Mouse (Mus musculus) erythroid progenitor cell, adult 5-6 weeks (primary cell): ENCODE data around the gene Slc7a11. TPM values are rescaled to one million over a fixed set of nuclear protein-coding genes. Genes with fewer than 3 reads are reported as not detected.
"Not testable (repeated sequence)": the region's sequence is repeated elsewhere in the genome, so short reads cannot be mapped to it uniquely, and the experiment has no call there.

Experiments used
- ATAC-seq: replicated peaks from 2 replicates; pipeline ENCODE4 v1.8.0; 2016; ENCODE audit warnings: moderate number of reproducible peaks, mild to moderate bottlenecking, moderate TSS enrichment, inconsistent platforms; ENCODE audit not compliant: poor library complexity, low FRiP score, severe bottlenecking
- total RNA-seq, 2 experiments: library from RNA; stranded (forward) in 1 of 2; stranded (reverse) in 1 of 2; fragments of 150-400 nt in 1 of 2; fragments of 186-747, 209-891 nt in 1 of 2; gene quantifications; 2 replicates each; pipeline versions ENCODE4 v1.2.3 to v1.2.4; 2015 to 2017; ENCODE audit warnings: low replicate concordance in 2 of 2

Slc7a11 gene
- total RNA-seq (2015; ENCODE audit: low replicate concordance) (1.7 TPM in 1 of 2 replicates, not detected in the other), total RNA-seq (2017; ENCODE audit: low replicate concordance) (0.38 and 1.2 TPM in 2 replicates)

DNA sequence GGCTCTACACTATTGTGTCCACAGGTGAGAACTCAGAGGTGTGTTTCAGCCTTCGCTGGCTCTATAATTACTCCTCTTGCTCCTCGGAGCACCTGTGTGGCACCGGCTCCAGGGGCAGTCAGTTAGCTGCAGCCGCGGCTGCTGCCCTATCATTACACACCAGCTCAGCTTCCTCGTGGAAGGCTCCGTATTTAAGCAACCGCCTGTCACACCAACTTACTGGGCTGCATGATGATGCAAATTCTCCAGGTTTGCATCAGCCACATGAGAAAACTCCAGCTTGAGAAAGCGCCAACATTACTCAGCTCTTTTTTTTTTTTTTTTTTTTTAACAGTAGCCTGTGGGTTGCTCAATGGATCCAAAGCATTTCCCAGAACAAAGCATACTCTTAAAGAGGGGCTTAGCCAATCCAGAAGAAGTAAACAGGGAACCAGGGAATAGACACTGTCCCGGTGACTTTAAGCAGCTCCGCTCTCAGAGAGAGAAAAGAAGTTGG, at the start of gene Slc7a11:
Gene Slc7a11, minus strand, starts transcription at position 194 of the 496 bp plus-strand sequence.
- ATAC-seq: no peak

- no peak for ATAC-seq
These were observed 48.3 kb upstream of the Slc7a11 start for GRCm38 (mm10) chr3:50491678-50492077.

- ATAC-seq: no peak
These were observed 40.7 kb upstream of the Slc7a11 start for GRCm38 (mm10) chr3:50484076-50484475.

DNA sequence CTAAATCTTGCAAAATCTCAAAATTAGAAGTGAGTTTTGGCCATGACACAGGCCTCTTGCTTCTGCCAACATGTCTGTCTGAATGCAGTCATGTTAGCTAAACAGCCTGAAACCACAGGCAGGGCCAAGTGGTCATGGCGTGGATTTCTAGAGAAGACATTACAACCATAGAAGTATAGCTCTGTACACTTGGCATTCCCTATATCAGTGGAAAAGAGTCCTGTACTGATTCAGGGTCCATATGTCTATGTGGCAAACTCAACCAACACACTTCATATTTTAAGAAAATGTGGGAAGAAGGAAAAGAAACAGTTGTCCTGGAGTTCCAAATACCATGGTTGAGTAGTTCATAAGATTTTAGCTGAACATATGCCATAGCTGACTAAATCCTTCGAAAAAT, 18.8 kb upstream of the Slc7a11 start:
- no peak for ATAC-seq

- ATAC-seq: no peak
These were observed 13.7 kb upstream of the Slc7a11 start for GRCm38 (mm10) chr3:50457136-50457535.

DNA sequence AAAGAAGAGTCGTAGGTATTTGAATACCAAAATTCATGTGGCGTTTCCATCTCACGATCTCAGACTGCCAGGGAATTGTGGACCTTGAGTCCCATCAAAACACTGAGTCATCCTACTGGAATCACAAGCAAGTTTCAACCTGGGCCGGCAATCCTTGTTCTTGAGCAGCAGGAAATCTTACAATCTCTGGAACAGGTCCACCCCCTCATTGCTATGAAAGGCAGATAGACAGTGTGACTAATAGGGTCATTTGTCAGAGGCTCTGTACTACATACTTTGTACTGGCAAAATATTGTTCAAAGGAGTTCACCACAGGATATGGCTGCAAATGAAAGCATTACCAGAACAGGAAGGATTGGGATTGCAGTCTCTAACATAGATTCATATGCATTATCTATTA, 13.2 kb upstream of the Slc7a11 start:
- no peak for ATAC-seq

- no peak for ATAC-seq
These were observed 12.6 kb upstream of the Slc7a11 start for GRCm38 (mm10) chr3:50456023-50456422.

- no peak for ATAC-seq
These were observed 1.8 kb upstream of the Slc7a11 start for GRCm38 (mm10) chr3:50445050-50445775.

- no peak for ATAC-seq
These were observed 528 bp upstream of the Slc7a11 start for GRCm38 (mm10) chr3:50443942-50444341.

GRCm38 (mm10) chr3:50442341-50443292, 797 bp downstream of the Slc7a11 start:
- no peak for ATAC-seq

DNA sequence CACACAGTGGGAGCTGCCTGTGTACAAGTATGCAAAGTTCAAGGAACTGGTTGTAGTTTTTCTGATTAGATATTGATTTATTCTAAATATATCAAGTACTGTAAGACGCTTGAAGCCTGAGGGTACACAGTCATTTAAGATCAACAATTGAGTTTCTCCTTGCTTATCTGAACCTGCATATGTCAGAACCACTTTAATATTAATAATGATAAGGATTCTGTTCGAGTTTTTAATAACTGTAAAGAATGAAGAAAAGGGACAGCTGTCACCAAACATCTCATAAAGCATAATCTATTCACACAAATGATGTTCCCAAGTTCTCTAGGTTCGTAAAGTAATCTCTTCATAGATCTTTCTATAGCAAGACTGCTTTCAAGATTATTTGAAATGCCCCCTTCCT, 2.1 kb downstream of the Slc7a11 start:
- no peak for ATAC-seq

DNA sequence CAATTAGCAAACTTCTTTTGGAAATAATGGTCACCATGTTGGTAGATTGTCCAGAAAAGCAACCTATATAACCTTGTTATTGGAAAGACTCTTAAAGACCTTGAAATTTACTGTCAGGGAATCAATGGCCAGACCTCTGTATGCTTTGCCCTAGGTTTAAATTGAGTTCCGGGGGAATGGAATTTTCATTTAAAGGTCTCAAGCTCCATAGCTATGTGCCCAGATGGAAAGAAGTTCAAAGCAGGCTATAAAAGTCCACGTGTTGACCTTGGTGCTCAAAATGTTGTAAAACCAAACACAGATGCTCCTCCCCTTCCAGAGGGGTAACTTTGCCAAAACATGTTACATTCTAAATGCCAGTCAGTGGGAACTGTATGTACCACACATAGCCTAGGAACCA, 3.0 kb downstream of the Slc7a11 start:
- ATAC-seq: no peak

DNA sequence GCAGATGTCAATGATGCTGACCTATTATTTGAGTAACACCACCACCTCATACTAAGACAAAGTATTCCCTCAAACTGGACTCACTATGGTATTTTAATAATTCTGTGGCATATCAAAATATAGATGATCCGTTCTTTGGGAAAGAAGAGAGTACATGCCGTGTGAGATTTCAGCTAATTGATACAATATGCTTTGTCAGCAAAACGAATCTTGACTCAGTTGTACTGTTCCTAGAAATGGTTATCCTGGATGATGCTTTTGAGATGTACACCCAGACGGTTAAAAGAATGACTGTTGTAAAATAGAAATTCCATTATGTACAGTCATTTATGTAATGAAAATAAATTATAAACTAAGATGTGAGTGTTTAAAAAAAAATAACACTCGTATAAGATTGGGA, 4.0 kb downstream of the Slc7a11 start:
- ATAC-seq: no peak

DNA sequence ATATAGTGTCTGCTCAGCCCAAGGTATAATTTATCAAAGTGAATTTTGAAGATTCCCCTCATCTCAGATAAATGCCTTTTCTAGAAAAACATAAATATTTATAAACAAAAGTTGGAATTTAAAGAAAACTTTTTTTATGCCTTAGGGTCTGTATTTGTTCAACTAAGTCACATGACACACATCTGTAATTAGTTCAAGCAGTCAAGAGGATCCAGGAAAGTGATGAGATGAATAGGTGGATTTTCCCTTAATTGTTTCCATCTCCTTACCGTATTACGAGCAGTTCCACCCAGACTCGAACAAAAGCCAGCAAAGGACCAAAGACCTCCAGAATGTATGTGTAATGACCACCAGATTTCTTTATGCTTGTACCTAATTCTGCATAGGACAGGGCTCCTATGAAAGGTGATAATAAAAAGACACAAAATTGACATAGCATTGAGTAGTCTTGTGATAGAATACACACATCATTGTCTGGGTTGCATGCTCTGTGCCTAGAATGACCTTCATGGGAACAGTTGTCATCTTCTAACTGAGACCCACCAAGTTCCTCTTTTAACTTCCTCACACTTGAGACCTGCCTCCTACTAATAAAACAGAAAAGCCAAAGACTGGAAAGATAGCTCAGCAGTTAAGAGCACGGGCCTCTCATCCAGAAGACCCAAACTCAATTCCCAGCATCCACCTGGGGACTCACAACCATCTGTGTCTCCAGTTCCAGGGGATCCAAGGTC, 4.7 kb downstream of the Slc7a11 start:
- no peak for ATAC-seq

DNA sequence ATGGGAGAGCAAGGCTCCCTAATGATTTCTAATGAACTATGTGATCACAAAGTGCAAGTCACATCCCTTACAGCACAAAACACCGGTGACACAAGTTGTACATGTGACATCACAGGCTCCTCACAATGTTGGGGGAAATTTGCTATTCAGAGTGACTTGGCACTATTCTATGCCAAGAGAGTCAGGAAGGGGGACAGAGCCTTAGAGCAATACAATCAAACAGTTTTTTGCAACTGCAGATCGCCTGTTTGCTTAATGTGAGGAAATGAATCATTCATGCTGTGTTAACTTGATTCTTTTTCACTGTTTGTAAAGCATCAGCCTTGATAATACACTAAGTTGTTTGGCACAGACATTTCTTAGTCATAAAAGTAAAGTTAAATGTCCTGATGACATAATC, 5.3 kb downstream of the Slc7a11 start:
- ATAC-seq: not testable (repeated sequence)

GRCm38 (mm10) chr3:50436409-50436808, 7.0 kb downstream of the Slc7a11 start:
- not testable (repeated sequence) for ATAC-seq

GRCm38 (mm10) chr3:50433831-50434230, 9.6 kb downstream of the Slc7a11 start:
- ATAC-seq: no peak

GRCm38 (mm10) chr3:50430811-50431210, 12.6 kb downstream of the Slc7a11 start:
- no peak for ATAC-seq

DNA sequence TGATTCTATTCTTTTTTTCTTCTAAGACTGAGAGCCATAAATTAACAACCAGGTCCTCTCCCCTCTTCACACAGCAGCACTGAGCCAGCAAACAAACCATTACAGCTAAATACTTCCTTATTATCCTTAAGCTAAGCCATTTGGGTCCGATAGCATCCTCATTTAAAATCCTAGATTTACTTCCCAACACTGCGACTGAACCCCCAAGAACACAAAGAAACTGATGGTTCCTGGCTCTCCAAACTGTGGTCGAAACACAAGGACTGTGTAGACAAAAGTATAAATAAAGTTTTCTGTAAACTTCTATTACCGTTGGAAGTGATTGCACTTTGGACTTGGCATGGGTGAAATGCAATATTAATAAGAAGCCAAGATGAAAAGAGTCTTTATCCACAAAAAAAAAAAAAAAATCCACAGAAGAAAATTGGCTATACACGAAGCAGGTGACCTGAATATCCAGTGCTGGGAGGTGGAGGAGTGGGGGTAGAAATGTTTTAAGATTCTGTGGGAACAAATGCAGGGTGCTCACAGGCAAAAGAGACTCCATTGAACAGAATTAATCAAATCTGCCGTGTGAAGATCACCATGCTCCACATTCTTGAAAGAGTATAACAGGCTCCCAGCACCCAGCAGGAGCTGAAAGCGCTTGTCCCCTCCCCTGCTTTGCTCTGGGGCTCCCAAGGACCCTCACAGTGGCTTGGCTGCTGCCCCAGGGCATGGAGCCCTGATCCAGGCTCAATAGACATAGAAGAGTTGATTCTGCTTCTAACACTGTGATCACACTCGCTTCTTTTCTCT, 21.7 kb downstream of the Slc7a11 start:
- no peak for ATAC-seq
